In genomic region chr7:143073086-143073485, GRCm38 (mm10) we compare ENCODE assay signal across 11 mouse cellular contexts. TPM values are rescaled to one million over a fixed set of nuclear protein-coding genes. Genes with fewer than 3 reads are reported as not detected.
A peak's percentile ranks its signal among the peaks of the same experiment; 100 is the strongest.
DNase-seq lines count a peak whose midpoint lies in the region; ATAC-seq and TF ChIP-seq lines count a peak whose summit lies in the region.
"Had no signal": no experiment of that assay in that cellular context is flagged by ENCODE, and none has a peak within 500 bp of the region (broad histone marks: within the 10 kb centered on the region; RNA-seq: fewer than 3 reads in every experiment).

No protein-coding gene starts in this region.

- no peak for TF ChIP-seq POLR2A in ES-Bruce4 (IDR thresholded peaks at IDR 0.05; ENCODE audit: insufficient read depth, low read length)
- no peak for TF ChIP-seq POLR2A in small intestine, adult 2 months (IDR thresholded peaks at IDR 0.05; ENCODE audit: low read depth, low read length)

- peak; percentile 75 for TF ChIP-seq CTCF in kidney, postnatal 0 days (IDR thresholded peaks at IDR 0.05; ENCODE audit: low read depth)
- peak; percentile 18 for TF ChIP-seq CTCF in ES-Bruce4 (IDR thresholded peaks at IDR 0.05; ENCODE audit: low read depth, low read length)
- peak; percentile 53; the same call in 1 of the 2 replicates for TF ChIP-seq CTCF in small intestine, adult 2 months (IDR thresholded peaks at IDR 0.05; ENCODE audit: extremely low read depth, insufficient read length, insufficient replicate concordance, low read depth, low read length)

- H3K4me3 ChIP-seq in kidney, postnatal 0 days (replicated peaks; ENCODE audit: low read depth, low read length) = no peak overlapping the region
- H3K4me3 ChIP-seq in kidney, embryonic 16.5 days (ENCODE audit: low read length) = no peak overlapping the region
- no peak overlapping the region for H3K4me3 ChIP-seq in ES-Bruce4 (ENCODE audit: low read depth, low read length)
- no peak overlapping the region for H3K4me3 ChIP-seq in embryonic facial prominence, embryonic 11.5 days (ENCODE audit: low read depth, low read length)
- no peak overlapping the region for H3K4me3 ChIP-seq in small intestine, adult 2 months (ENCODE audit: low read depth, low read length)
- H3K4me3 ChIP-seq: erythroblast, embryonic 14.5 days; liver, embryonic 15.5 days; stomach, embryonic 15.5 days had no signal

- H3K27me3 ChIP-seq in kidney, postnatal 0 days (ENCODE audit: insufficient read depth, low read length) = no peaks in the 10 kb centered on the region
- no peaks in the 10 kb centered on the region for H3K27me3 ChIP-seq in kidney, embryonic 16.5 days (ENCODE audit: insufficient read depth, low read length)
- no peaks in the 10 kb centered on the region for H3K27me3 ChIP-seq in ES-Bruce4 (ENCODE audit: control insufficient read depth, insufficient read depth, low read length, poor library complexity, severe bottlenecking)
- H3K27me3 ChIP-seq in embryonic facial prominence, embryonic 11.5 days (ENCODE audit: control insufficient read depth, insufficient read depth, low read length) = no peaks in the 10 kb centered on the region
- H3K27me3 ChIP-seq in small intestine, adult 2 months (ENCODE audit: control insufficient read depth, insufficient read depth, low read length) = no peaks in the 10 kb centered on the region
- H3K27me3 ChIP-seq: liver, embryonic 15.5 days; stomach, embryonic 15.5 days had no signal

- TF ChIP-seq EP300 in ES-Bruce4 (IDR thresholded peaks at IDR 0.05; ENCODE audit: insufficient read depth, low read depth, low read length) = no peak

- H3K9me3 ChIP-seq in kidney, postnatal 0 days (replicated peaks; ENCODE audit: low read length) = no peaks in the 10 kb centered on the region
- no peaks in the 10 kb centered on the region for H3K9me3 ChIP-seq in kidney, embryonic 16.5 days (ENCODE audit: low read length)
- no peaks in the 10 kb centered on the region for H3K9me3 ChIP-seq in ES-Bruce4 (replicated peaks; ENCODE audit: control insufficient read depth, insufficient read depth, low read length, poor library complexity, severe bottlenecking)
- H3K9me3 ChIP-seq in embryonic facial prominence, embryonic 11.5 days (replicated peaks; ENCODE audit: control insufficient read depth, low read length) = no peaks in the 10 kb centered on the region
- H3K9me3 ChIP-seq: liver, embryonic 15.5 days; stomach, embryonic 15.5 days had no signal

- no peak overlapping the region for H3K4me2 ChIP-seq in kidney, postnatal 0 days (ENCODE audit: low read length)
- H3K4me2 ChIP-seq in kidney, embryonic 16.5 days (replicated peaks; ENCODE audit: low read depth, low read length) = no peak overlapping the region
- H3K4me2 ChIP-seq in embryonic facial prominence, embryonic 11.5 days (ENCODE audit: low read depth, low read length) = no peak overlapping the region
- H3K4me2 ChIP-seq: liver, embryonic 15.5 days; stomach, embryonic 15.5 days had no signal

- H3K36me3 ChIP-seq in kidney, postnatal 0 days (ENCODE audit: insufficient read depth, low read length) = 0 out of 2 replicates have a peak, but pooled peaks cover under 1% of the 10 kb centered on the region
- peaks cover 4% of the 10 kb centered on the region; the same call in 1 of the 2 replicates for H3K36me3 ChIP-seq in kidney, embryonic 16.5 days (ENCODE audit: insufficient read depth, low read length)
- no peaks in the 10 kb centered on the region for H3K36me3 ChIP-seq in ES-Bruce4 (ENCODE audit: control insufficient read depth, insufficient read depth, low read length, poor library complexity, severe bottlenecking)
- H3K36me3 ChIP-seq in embryonic facial prominence, embryonic 11.5 days (replicated peaks; ENCODE audit: control insufficient read depth, insufficient read depth, low read depth, low read length) = no peaks in the 10 kb centered on the region
- peaks cover 2% of the 10 kb centered on the region; the same call in 1 of the 2 replicates for H3K36me3 ChIP-seq in small intestine, adult 2 months (ENCODE audit: control insufficient read depth, insufficient read depth, low read length)

- DNase-seq in CD4-positive, CD25-positive, alpha-beta regulatory T cell, adult 2 months (ENCODE audit: low read depth, low spot score) = peak; percentile 69
- DNase-seq in kidney, postnatal 0 days (ENCODE audit: low spot score) = peak; percentile 69
- DNase-seq in embryonic facial prominence, embryonic 11.5 days (ENCODE audit: low spot score) = peak; percentile 59

- no peak for ATAC-seq in CD4-positive, CD25-positive, alpha-beta regulatory T cell, adult 4 months
- no peak for ATAC-seq in kidney, postnatal 0 days (replicated peaks; ENCODE audit: low FRiP score, low read depth)
- ATAC-seq in kidney, embryonic 16.5 days (ENCODE audit: low FRiP score, low TSS enrichment) = no peak
- ATAC-seq in embryonic facial prominence, embryonic 11.5 days (replicated peaks; ENCODE audit: insufficient number of reproducible peaks, low FRiP score, low TSS enrichment, low read depth) = no peak
- ATAC-seq in frontal cortex, adult (ENCODE audit: low TSS enrichment) = no peak

- H3K9ac ChIP-seq in kidney, postnatal 0 days (ENCODE audit: low read depth, low read length) = no peak overlapping the region
- H3K9ac ChIP-seq in kidney, embryonic 16.5 days (replicated peaks; ENCODE audit: low read length) = no peak overlapping the region
- H3K9ac ChIP-seq in ES-Bruce4 (ENCODE audit: low read depth, poor library complexity, severe bottlenecking) = no peak overlapping the region
- H3K9ac ChIP-seq in embryonic facial prominence, embryonic 11.5 days (replicated peaks; ENCODE audit: low read length) = no peak overlapping the region
- H3K9ac ChIP-seq: liver, embryonic 15.5 days; stomach, embryonic 15.5 days had no signal

- H3K27ac ChIP-seq in kidney, postnatal 0 days = no peak overlapping the region
- no peak overlapping the region for H3K27ac ChIP-seq in kidney, embryonic 16.5 days (ENCODE audit: low read length)
- no peak overlapping the region for H3K27ac ChIP-seq in ES-Bruce4 (ENCODE audit: insufficient read depth, low read length)
- no peak overlapping the region for H3K27ac ChIP-seq in embryonic facial prominence, embryonic 11.5 days (replicated peaks; ENCODE audit: low read depth, low read length)
- H3K27ac ChIP-seq in small intestine, adult 2 months (ENCODE audit: insufficient read depth, low read depth, low read length) = no peak overlapping the region
- H3K27ac ChIP-seq: liver, embryonic 15.5 days; stomach, embryonic 15.5 days had no signal

- peaks cover 12% of the 10 kb centered on the region for H3K4me1 ChIP-seq in kidney, postnatal 0 days (replicated peaks; ENCODE audit: insufficient read depth, low read length)
- peaks cover 18% of the 10 kb centered on the region for H3K4me1 ChIP-seq in kidney, embryonic 16.5 days (ENCODE audit: insufficient read depth, low read length)
- H3K4me1 ChIP-seq in ES-Bruce4 (ENCODE audit: control insufficient read depth, insufficient read depth, low read length) = no peaks in the 10 kb centered on the region
- H3K4me1 ChIP-seq in embryonic facial prominence, embryonic 11.5 days (ENCODE audit: control insufficient read depth, insufficient read depth, low read length) = peaks cover 6% of the 10 kb centered on the region
- H3K4me1 ChIP-seq in small intestine, adult 2 months (ENCODE audit: control insufficient read depth, insufficient read depth, insufficient read length, low read length) = peaks cover 16% of the 10 kb centered on the region

- 50% methylated on average over 1 of the region's 1 CpGs for WGBS in kidney, postnatal 0 days
- 52% methylated on average over 1 of the region's 1 CpGs for WGBS in kidney, embryonic 16.5 days
- WGBS in embryonic facial prominence, embryonic 11.5 days = 56% methylated on average over 1 of the region's 1 CpGs
- 53% methylated on average over 1 of the region's 1 CpGs for WGBS in small intestine, adult 2 months

RNA-seq across cellular contexts. Expression of gene Tssc4, which starts 4.0 kb away (rescaled TPM):
- 10 to 100 TPM; 34.8 to 52.8 TPM for polyA plus RNA-seq in CD4-positive, CD25-positive, alpha-beta regulatory T cell, adult 4 months (2017; shearing (Covaris generic))
- polyA plus RNA-seq in kidney, postnatal 0 days (2015; fragmentation: Nextera tagmentation; extraction: Ambion mirVana) = 69.1 and 72.3 TPM in 2 replicates
- 104 and 120 TPM in 2 replicates for polyA plus RNA-seq in kidney, embryonic 16.5 days (2015; fragmentation: Nextera tagmentation; extraction: Ambion mirVana)
- 18.2 and 21.0 TPM in 2 replicates for polyA plus RNA-seq in ES-Bruce4 (2011; ENCODE audit: insufficient read depth, insufficient read length, low read depth, missing spikeins)
- 59.8 and 65.2 TPM in 2 replicates for polyA plus RNA-seq in embryonic facial prominence, embryonic 11.5 days (2014; fragmentation: Nextera tagmentation; extraction: Ambion mirVana)
- 46.9 and 60.0 TPM in 2 replicates for polyA plus RNA-seq in small intestine, adult 2 months (2012; rRNA removed)

RNA-seq across cellular contexts. Expression of gene Cd81, which starts 20.5 kb away (rescaled TPM):
- polyA plus RNA-seq in CD4-positive, CD25-positive, alpha-beta regulatory T cell, adult 4 months (2017; shearing (Covaris generic)) = 100 to 1,000 TPM; 290 to 354 TPM
- 621 and 647 TPM in 2 replicates for polyA plus RNA-seq in kidney, postnatal 0 days (2015; fragmentation: Nextera tagmentation; extraction: Ambion mirVana)
- 643 and 698 TPM in 2 replicates for polyA plus RNA-seq in kidney, embryonic 16.5 days (2015; fragmentation: Nextera tagmentation; extraction: Ambion mirVana)
- polyA plus RNA-seq in ES-Bruce4 (2011; ENCODE audit: insufficient read depth, insufficient read length, low read depth, missing spikeins) = 392 and 406 TPM in 2 replicates
- polyA plus RNA-seq in embryonic facial prominence, embryonic 11.5 days (2014; fragmentation: Nextera tagmentation; extraction: Ambion mirVana) = 286 and 304 TPM in 2 replicates
- polyA plus RNA-seq in small intestine, adult 2 months (2012; rRNA removed) = 206 and 227 TPM in 2 replicates

RNA-seq across cellular contexts. Expression of gene Trpm5, which starts 21.4 kb away (rescaled TPM):
- polyA plus RNA-seq in CD4-positive, CD25-positive, alpha-beta regulatory T cell, adult 4 months (2017; shearing (Covaris generic)) = not detected
- polyA plus RNA-seq in kidney, postnatal 0 days (2015; fragmentation: Nextera tagmentation; extraction: Ambion mirVana) = 3.4 and 3.9 TPM in 2 replicates
- polyA plus RNA-seq in kidney, embryonic 16.5 days (2015; fragmentation: Nextera tagmentation; extraction: Ambion mirVana) = 6.0 and 6.9 TPM in 2 replicates
- polyA plus RNA-seq in ES-Bruce4 (2011; ENCODE audit: insufficient read depth, insufficient read length, low read depth, missing spikeins) = not detected in 2 replicates
- 0.84 and 1.1 TPM in 2 replicates for polyA plus RNA-seq in embryonic facial prominence, embryonic 11.5 days (2014; fragmentation: Nextera tagmentation; extraction: Ambion mirVana)
- 11.9 and 13.1 TPM in 2 replicates for polyA plus RNA-seq in small intestine, adult 2 months (2012; rRNA removed)
- polyA plus RNA-seq: erythroblast, embryonic 14.5 days had no signal

RNA-seq across cellular contexts. Expression of gene Kcnq1, which starts 33.1 kb away (rescaled TPM):
- polyA plus RNA-seq in CD4-positive, CD25-positive, alpha-beta regulatory T cell, adult 4 months (2017; shearing (Covaris generic)) = not detected
- polyA plus RNA-seq in kidney, postnatal 0 days (2015; fragmentation: Nextera tagmentation; extraction: Ambion mirVana) = 12.6 and 13.4 TPM in 2 replicates
- polyA plus RNA-seq in kidney, embryonic 16.5 days (2015; fragmentation: Nextera tagmentation; extraction: Ambion mirVana) = 9.2 and 9.8 TPM in 2 replicates
- not detected in 2 replicates for polyA plus RNA-seq in ES-Bruce4 (2011; ENCODE audit: insufficient read depth, insufficient read length, low read depth, missing spikeins)
- 0.81 and 1.5 TPM in 2 replicates for polyA plus RNA-seq in embryonic facial prominence, embryonic 11.5 days (2014; fragmentation: Nextera tagmentation; extraction: Ambion mirVana)
- 24.0 and 41.8 TPM in 2 replicates for polyA plus RNA-seq in small intestine, adult 2 months (2012; rRNA removed)

Comparison
In these comparisons a context has a peak if more than half of its experiments do, and no peak if none do; other contexts are left out.
1. CTCF ChIP-seq: peak in every context shown above with its lines; median percentile 75 in kidney, postnatal 0 days; 53 in small intestine, adult 2 months; 18 in ES-Bruce4.